Mouse (Mus musculus) heart, embryonic 14.5 days (tissue): ENCODE measurements at regions not wholly inside any gene's neighbourhood (a gene's known extent, or its start where the extent isn't known, plus 50 kb on each side); places are given as distances from the start of the nearest gene placed in this dataset.

ENCODE experiments used
- ATAC-seq: fragments of 200-750 bp; cut with Nextera tagmentation; 2 replicates; pipeline ENCODE4 v1.8.0; 2017; ENCODE audit warnings: low read depth, moderate TSS enrichment; ENCODE audit not compliant: insufficient number of reproducible peaks, insufficient read depth, low FRiP score
- H3K27ac ChIP-seq, 2 experiments: fragments of 200-500 bp in 1 of 2; fragments of 300-500 bp in 1 of 2; sonication (generic) in 1 of 2; replicated peaks in 1 of 2; 2 replicates each; pipeline ENCODE4 v1.5.1; 2012 to 2014; ENCODE audit warnings: low read depth in 2 of 2, low read length in 2 of 2, control low read depth in 1 of 2, mild to moderate bottlenecking in 1 of 2, mixed read lengths in 1 of 2; ENCODE audit not compliant: control insufficient read depth in 1 of 2, insufficient read depth in 1 of 2
- H3K27me3 ChIP-seq: fragments of 300-500 bp; sonication (generic); 2 replicates; pipeline ENCODE4 v1.6.1; 2014; ENCODE audit warnings: mild to moderate bottlenecking, low read length, control low read depth; ENCODE audit not compliant: control insufficient read depth, insufficient read depth
- H3K36me3 ChIP-seq: fragments of 300-500 bp; sonication (generic); 2 replicates; pipeline ENCODE4 v1.6.1; 2014; ENCODE audit warnings: mild to moderate bottlenecking, control low read depth, low read length, mixed read lengths; ENCODE audit not compliant: control insufficient read depth, insufficient read depth
- H3K4me1 ChIP-seq, 2 experiments: fragments of 200-500 bp in 1 of 2; fragments of 300-500 bp in 1 of 2; sonication (generic) in 1 of 2; 2 replicates each; pipeline ENCODE4 v1.6.1; 2012 to 2014; ENCODE audit warnings: low read length in 2 of 2, control low read depth in 1 of 2, mixed read lengths in 1 of 2; ENCODE audit not compliant: control insufficient read depth in 2 of 2, insufficient read depth in 2 of 2
- H3K4me2 ChIP-seq: fragments of 300-500 bp; sonication (generic); 2 replicates; pipeline ENCODE4 v1.6.1; 2014; ENCODE audit warnings: mild to moderate bottlenecking, low read length
- H3K4me3 ChIP-seq, 2 experiments: fragments of 200-500 bp in 1 of 2; fragments of 300-500 bp in 1 of 2; sonication (generic) in 1 of 2; 2 replicates each; pipeline ENCODE4 v1.5.1; 2012 to 2014; ENCODE audit warnings: low read length in 2 of 2, mild to moderate bottlenecking in 2 of 2, control low read depth in 1 of 2, low read depth in 1 of 2, moderate library complexity in 1 of 2; ENCODE audit not compliant: control insufficient read depth in 1 of 2, insufficient read depth in 1 of 2
- H3K9ac ChIP-seq: fragments of 300-500 bp; sonication (generic); 2 replicates; pipeline ENCODE4 v1.6.1; 2014; ENCODE audit warnings: mild to moderate bottlenecking, low read length
- H3K9me3 ChIP-seq: fragments of 300-500 bp; sonication (generic); 2 replicates; pipeline ENCODE4 v1.6.1; 2016; ENCODE audit warnings: low read length, control low read depth; ENCODE audit not compliant: control insufficient read depth
- WGBS: fragments of 180-500 bp; shearing (Covaris S2); extraction: QIAGEN DNeasy Blood & Tissue Kit; methylation state at CpG from one replicate; pipeline ENCODE4 v1.1.7; 2014; 5-methylcytosine and 5-hydroxymethylcytosine counted together

- ATAC-seq = no peak
- Histone ChIP-seq H3K27ac (no peak overlapping the region), H3K4me2 (no peak overlapping the region), H3K9me3 (no peaks in the 10 kb centered on the region), H3K4me3 (no peak overlapping the region), H3K27me3 (no peaks in the 10 kb centered on the region), H3K9ac (no peak overlapping the region), H3K36me3 (no peaks in the 10 kb centered on the region), H3K4me1 (no peaks in the 10 kb centered on the region)
- 56% methylated on average over 5 of the region's 5 CpGs for WGBS
Observed at GRCm38 (mm10) chr16:7839139-7839538, 585.8 kb downstream of the Tmem114 start.

GRCm38 (mm10) chr16:7831142-7831541 is 593.8 kb downstream of the Tmem114 start:
- H3K4me1 ChIP-seq = no peaks in the 10 kb centered on the region
- no peak for ATAC-seq
- H3K4me2 ChIP-seq = no peak overlapping the region
- H3K9me3 ChIP-seq = no peaks in the 10 kb centered on the region
- H3K4me3 ChIP-seq = no peak overlapping the region
- H3K27ac ChIP-seq = no peak overlapping the region
- H3K9ac ChIP-seq = no peak overlapping the region
- H3K36me3 ChIP-seq = no peaks in the 10 kb centered on the region
- no peaks in the 10 kb centered on the region for H3K27me3 ChIP-seq
- 64% methylated on average over 6 of the region's 6 CpGs for WGBS

GRCm38 (mm10) chr16:7829939-7830650 is 594.8 kb downstream of the Tmem114 start:
- no peaks in the 10 kb centered on the region for H3K4me1 ChIP-seq
- H3K36me3 ChIP-seq = no peaks in the 10 kb centered on the region
- H3K27ac ChIP-seq = no peak overlapping the region
- no peak for ATAC-seq
- no peaks in the 10 kb centered on the region for H3K9me3 ChIP-seq
- no peak overlapping the region for H3K4me3 ChIP-seq
- H3K27me3 ChIP-seq = no peaks in the 10 kb centered on the region
- whole genome bisulfite sequencing = 72% methylated on average over 9 of the region's 9 CpGs
- no peak overlapping the region for H3K4me2 ChIP-seq
- H3K9ac ChIP-seq = no peak overlapping the region

GRCm38 (mm10) chr16:7801161-7801560 is 623.8 kb downstream of the Tmem114 start:
- no peak overlapping the region for H3K9ac ChIP-seq
- H3K27me3 ChIP-seq = no peaks in the 10 kb centered on the region
- no peaks in the 10 kb centered on the region for H3K4me1 ChIP-seq
- H3K9me3 ChIP-seq = no peaks in the 10 kb centered on the region
- ATAC-seq = no peak
- no peaks in the 10 kb centered on the region for H3K36me3 ChIP-seq
- no peak overlapping the region for H3K27ac ChIP-seq
- 62% methylated on average over 2 of the region's 2 CpGs for WGBS
- no peak overlapping the region for H3K4me3 ChIP-seq
- no peak overlapping the region for H3K4me2 ChIP-seq

GRCm38 (mm10) chr16:7797176-7797786 is 627.7 kb downstream of the Tmem114 start:
- Histone ChIP-seq H3K36me3 (no peaks in the 10 kb centered on the region), H3K9me3 (no peaks in the 10 kb centered on the region), H3K27ac (no peak overlapping the region), H3K4me3 (no peak overlapping the region), H3K4me2 (no peak overlapping the region), H3K9ac (no peak overlapping the region), H3K4me1 (no peaks in the 10 kb centered on the region), H3K27me3 (no peaks in the 10 kb centered on the region)
- 56% methylated on average over 8 of the region's 8 CpGs for WGBS
- no peak for ATAC-seq

GRCm38 (mm10) chr16:7795561-7795960 is 629.4 kb downstream of the Tmem114 start:
- H3K27ac ChIP-seq = no peak overlapping the region
- H3K4me1 ChIP-seq = no peaks in the 10 kb centered on the region
- no peaks in the 10 kb centered on the region for H3K9me3 ChIP-seq
- no peak overlapping the region for H3K9ac ChIP-seq
- no peak for ATAC-seq
- H3K27me3 ChIP-seq = no peaks in the 10 kb centered on the region
- no peaks in the 10 kb centered on the region for H3K36me3 ChIP-seq
- no peak overlapping the region for H3K4me3 ChIP-seq
- H3K4me2 ChIP-seq = no peak overlapping the region
- 62% methylated on average over 3 of the region's 3 CpGs for WGBS

- no peak for ATAC-seq
- no peaks in the 10 kb centered on the region for H3K4me1 ChIP-seq
- no peak overlapping the region for H3K4me3 ChIP-seq
- no peak overlapping the region for H3K9ac ChIP-seq
- 80% methylated on average over 3 of the region's 3 CpGs for WGBS
- no peaks in the 10 kb centered on the region for H3K27me3 ChIP-seq
- no peaks in the 10 kb centered on the region for H3K36me3 ChIP-seq
- H3K4me2 ChIP-seq = no peak overlapping the region
- H3K27ac ChIP-seq = no peak overlapping the region
- no peaks in the 10 kb centered on the region for H3K9me3 ChIP-seq
Observed at GRCm38 (mm10) chr16:7792521-7792920, 632.4 kb downstream of the Tmem114 start.

- H3K27ac ChIP-seq = no peak overlapping the region
- ATAC-seq = no peak
- no peaks in the 10 kb centered on the region for H3K36me3 ChIP-seq
- H3K27me3 ChIP-seq = no peaks in the 10 kb centered on the region
- H3K4me2 ChIP-seq = no peak overlapping the region
- no peaks in the 10 kb centered on the region for H3K9me3 ChIP-seq
- H3K4me3 ChIP-seq = no peak overlapping the region
- no peak overlapping the region for H3K9ac ChIP-seq
- 67% methylated on average over 4 of the region's 4 CpGs for WGBS
- H3K4me1 ChIP-seq = no peaks in the 10 kb centered on the region
Observed at GRCm38 (mm10) chr16:7790260-7790659, 634.7 kb downstream of the Tmem114 start.
